Mouse (Mus musculus) layer of hippocampus, adult 11-12 months (tissue): ENCODE measurements around the gene Apol7a.
A peak's percentile ranks its signal among the peaks of the same experiment; 100 is the strongest.

Experiments
- DNase-seq: peaks from one replicate; pipeline ENCODE4 v3.0.0; 2022; ENCODE audit warnings: low spot score

Gene Apol7a

DNA sequence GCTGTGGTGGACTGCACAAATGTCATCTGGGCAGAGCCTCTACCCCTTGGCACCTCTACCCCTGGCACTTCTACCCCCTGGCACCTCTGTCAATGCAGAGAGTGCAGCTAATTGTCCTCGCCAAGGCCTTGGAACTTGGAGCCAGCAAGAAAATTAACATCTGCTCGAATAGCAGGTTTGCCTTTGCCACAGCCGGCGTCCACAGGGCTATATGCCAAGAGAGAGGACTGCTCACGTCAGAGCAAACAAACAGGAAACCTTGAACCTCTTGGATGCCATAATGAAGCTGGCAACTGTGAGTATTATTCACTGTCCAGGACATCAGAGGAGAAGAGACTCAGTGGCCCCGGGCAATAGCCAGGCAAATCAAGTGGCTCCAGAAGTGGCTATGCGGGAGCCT, 22.0 kb downstream of the Apol7a start:
- no peak for DNase-seq

DNA sequence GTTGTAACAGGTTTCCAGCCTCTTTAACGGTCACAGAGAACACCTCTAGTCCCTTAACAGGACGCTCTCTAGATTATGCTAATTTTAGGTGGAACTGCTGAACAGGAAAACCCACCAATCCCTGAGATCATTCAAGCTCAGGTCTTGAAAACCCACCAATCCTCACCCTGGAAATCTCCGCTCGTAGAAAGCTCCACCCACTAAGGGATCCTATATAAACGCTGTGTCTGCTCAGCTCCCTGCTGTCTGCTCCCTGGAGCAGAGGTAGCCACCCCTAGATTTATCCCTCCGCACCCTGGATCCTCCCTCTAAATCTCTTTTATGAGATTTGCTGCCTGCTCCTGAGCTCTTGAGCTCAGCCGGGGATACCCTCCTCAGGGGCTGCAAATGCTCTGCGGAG, 28.3 kb downstream of the Apol7a start:
- no peak for DNase-seq

DNA sequence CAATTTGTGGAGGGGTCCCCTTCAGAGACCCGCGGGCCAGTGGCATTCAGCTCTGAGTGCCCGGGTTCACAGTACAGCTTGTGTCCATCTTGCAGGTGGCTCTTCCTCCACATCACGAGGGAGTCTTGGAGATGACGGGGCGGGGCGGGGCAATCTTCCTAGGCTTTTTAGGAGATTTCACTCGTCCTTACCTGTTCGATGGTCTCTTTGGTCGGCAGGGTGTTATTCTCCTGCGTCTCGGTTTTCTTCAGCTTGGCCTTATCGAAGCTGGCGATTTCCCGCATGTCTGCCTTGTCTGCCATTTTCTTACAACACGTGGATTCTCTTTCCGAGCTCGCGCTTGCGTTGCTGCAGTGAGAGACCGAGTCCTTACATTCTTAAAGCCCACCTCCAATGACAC, 28.9 kb downstream of the Apol7a start:
- DNase-seq = no peak

DNA sequence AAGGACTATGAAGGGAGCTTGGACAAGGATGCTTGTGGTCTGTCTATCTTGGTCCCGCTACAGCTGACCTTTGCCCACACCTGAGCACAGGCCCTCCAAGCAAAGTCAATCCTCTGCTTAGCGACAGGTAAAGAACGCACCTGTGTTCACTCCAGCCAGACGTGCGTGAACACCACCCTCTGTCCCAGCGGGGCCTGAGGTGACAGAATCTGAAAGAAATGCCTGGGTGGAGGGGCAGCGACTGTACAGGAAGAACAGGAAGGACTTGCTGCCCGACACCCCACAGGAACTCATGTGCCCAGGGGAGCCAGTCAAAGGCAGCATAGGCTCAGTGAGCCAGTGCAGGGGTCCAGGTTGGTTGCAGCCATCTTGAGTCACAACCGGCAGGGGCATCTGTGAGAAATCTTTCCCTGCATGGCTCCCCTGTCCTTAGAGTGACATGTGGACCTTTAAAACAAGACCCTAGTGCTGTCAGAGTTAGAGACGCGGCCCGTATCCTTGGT, 30.0 kb downstream of the Apol7a start:
- no peak for DNase-seq

DNA sequence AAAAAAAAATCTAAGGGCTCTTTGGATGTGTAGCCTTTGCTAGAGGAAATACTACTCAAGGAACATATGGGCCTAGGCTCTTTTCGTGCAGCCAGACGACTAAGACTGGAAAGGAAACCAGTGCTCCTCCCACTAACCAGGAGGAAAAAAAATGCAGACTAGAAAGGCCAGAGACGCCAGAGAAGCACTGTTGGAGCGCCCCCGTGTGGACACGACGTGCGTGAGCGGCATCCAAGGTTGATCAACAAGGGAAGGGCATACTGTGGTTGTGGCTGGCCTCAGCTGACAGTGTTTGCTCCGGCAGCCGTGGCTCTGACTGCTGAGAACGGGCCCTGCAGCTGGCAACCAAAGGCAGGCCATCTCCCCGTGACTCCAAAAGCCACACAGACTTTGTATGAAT, 30.8 kb downstream of the Apol7a start:
- peak; percentile 96 for DNase-seq

DNA sequence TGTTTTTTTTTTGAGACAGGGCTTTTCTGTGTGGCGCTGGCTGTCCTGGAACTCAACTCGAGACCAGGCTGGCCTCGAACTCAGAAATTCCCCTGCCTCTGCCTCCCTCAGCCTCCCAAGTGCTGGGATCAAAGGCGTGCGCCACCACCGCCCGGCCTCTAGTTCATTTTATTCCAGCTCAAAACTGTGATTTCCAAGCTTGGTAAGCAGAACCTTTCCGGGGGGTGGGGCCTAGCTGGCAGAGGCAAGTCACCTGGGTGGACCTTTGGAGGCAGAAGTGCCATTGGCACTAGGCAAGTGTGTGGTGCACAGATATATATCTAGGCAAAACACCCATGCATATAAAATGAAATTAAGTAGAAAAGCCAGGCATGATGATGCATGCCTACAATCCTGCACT, 31.4 kb downstream of the Apol7a start:
- DNase-seq = no peak

DNA sequence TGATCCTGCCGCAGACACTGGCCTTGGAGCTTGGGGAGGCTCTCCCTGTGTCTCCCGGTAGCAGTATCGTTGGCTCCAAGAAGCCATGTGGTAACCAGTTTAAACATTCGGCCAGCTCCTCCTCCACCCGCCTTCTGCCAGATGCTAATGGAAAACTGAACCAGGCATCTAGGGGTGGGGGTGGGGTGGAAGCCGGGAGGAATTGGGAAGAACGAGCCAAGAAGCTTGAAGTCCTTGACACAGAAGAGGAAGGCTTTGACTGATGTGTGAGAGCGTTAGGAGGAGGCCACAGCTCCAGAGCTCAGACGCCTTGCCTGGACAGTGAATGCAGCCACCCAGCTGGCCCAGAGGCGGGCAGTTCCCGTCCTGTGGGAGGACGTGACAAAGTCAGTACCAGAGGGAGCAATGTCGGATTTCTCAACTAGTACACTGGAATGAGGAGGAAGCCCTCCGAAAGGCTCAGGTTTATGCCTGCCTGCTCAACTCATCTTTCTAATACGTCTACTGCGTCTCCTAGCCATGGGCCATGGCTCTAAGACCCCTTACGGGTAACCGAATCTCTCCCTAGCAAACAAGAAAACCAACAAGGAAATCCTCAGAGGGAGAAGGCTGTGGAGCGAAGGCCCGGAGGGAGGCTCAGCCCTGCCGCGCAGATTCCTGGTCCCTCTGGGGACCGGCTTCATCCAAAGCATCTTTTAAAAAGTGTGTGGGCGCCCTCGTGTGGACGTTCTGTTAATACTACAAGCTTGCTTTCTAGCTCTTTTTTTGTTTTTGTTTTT, 32.0 kb downstream of the Apol7a start:
- DNase-seq = peak; percentile 80

DNA sequence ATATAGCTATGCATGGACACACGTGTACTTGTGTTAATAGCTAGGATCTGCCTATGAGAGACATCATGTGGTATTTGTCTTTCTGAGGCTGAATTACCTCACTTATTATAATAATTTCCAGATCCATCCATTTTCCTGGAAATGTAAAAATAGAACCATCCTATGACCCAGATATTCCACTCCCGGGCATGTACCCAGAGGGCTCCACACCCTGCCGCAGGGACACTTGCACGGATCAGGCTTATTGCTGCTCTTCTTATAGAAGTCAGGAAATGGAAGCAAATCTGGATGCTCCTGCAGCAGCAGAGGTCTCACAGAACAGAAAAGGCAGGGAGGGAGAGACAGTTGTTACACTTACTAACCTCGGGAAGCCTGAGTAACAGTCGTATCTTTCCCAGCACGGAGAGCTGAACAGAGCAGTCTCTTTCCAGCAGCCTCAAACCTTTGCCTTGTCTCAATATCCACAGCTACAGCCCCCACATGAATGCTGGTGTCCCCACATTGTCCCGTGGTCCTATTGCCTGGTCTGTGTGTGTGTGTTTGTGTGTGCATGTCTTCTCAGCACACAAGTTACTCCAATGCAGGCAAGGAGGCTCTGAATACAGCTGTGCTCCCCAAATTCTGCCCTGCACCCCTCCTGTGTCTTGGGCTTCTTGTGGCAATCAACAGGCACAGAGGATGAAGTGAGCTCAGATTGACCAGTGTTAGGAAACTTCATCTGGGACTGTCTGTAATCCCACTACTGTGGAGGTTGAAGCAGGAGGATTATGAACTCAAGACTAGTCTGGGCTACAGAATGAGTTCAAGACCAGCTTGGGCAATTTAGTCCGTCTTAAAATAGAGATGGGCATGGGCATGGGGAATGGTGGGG, 33.0 kb downstream of the Apol7a start:
- no peak for DNase-seq

DNA sequence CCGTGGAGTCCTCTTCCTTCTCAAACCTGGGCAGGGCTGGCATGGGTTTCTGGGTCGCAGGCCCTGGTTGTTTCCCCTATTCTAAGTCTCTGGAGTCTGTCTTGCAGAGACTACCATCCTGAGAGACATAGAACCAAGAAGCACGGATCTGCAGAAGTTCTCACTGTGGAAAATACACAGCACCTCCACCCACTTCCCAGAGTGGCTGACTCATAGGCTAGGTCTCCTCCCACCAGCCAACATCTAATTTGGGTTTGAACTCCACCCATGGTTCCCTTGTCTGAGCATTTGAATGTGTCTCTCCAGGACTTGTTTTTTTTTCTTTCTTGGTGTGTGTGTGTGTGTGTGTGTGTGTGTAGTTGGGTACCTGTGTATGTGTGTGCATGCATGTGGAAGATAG, 34.9 kb downstream of the Apol7a start:
- DNase-seq = peak; percentile 53

DNA sequence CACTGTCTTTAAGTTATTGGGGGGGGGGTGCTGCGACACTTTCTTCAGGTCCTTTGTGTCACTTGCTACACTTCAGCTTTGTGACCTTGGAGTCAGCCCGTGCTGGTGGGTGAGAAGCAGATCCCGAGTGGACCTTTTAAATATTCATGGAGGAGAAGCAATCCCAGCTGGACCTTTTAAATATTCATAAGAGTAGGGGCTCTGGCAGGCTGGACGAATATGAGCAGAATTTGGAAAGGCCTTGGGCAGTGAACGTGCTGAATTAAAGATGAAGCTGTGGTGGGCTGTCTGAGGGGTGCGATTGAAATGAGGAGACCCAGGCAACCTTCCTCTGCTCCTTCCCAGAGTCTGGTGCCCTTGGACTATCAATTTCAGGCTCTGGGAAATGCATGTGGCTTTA, 35.3 kb downstream of the Apol7a start:
- DNase-seq = no peak

DNA sequence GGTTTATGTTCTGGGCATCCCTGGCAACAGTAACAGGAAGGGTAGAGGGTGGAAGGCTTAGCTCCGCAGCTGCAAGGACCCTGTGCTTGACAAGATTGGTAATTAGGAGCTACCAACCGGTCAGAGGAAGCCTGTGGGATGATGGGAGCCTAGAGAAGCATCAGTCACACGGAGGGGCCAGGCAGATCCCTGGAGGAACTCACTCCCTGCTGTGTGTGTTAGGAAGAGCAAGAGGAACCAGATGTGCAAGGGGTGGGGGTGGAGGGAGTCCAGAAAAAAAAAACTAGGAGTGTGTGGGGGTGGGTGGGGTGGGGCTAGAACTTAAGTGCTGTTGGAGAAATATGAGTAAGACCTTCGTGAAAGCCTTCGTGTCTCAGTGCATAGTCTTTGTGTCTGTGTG, 36.0 kb downstream of the Apol7a start:
- DNase-seq = no peak

DNA sequence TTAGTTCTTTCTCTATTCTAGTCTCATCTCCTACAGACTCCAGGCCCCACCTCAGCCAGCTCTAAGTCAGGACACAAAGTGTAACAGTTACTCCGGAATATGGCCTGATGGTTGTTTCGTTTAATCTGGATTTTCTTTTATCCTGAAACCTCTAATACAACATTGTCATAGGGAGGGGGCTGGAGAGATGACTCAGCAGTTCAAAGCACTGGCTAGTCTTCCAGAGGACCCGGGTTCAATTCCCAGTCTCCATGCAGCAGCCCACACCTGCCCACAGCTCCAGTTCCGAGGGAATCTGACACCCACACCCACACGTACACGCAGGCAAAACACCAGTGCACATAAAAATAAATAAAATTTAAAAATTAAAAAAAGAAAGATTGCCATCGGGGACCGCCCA, 39.0 kb downstream of the Apol7a start:
- no peak for DNase-seq

DNA sequence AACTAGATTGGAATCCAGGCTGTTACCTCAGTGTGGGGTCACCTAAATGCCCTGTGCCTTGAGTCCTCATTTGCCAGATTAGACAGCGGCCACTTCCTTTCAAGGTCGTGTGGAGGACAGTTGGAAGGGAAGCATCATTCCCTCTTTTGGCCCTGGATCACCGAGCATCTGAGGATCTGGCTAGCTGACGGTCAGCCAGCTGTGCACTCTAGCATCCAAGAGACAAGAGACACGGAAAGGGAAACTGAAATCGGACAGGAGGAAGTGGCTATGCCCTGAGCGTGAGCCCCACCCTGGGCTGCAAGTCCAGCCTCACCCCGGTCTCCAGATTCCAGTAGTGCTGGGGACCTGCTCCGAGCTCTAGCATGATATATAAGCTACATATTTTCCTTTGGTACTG, 39.4 kb downstream of the Apol7a start:
- DNase-seq = no peak

DNA sequence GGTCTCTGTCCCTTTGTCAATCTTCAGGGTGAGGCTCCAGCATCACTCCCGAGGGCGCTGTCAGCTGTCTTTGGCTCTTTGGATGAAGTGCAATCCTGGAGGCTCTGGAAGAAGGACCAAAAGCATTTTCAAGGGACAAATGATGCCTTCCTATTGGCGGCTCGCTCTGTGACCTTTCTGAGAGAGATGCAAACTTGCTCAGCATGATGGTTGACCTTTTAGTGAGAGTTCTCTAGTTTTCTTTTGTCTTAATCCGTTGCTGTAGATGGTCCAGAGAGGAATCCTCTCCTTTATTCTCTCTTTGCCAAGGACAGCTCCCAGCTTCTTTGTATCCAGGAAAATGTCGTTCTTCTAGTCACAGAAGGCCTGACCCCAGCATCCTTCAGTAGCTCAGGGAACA, 39.8 kb downstream of the Apol7a start:
- no peak for DNase-seq

DNA sequence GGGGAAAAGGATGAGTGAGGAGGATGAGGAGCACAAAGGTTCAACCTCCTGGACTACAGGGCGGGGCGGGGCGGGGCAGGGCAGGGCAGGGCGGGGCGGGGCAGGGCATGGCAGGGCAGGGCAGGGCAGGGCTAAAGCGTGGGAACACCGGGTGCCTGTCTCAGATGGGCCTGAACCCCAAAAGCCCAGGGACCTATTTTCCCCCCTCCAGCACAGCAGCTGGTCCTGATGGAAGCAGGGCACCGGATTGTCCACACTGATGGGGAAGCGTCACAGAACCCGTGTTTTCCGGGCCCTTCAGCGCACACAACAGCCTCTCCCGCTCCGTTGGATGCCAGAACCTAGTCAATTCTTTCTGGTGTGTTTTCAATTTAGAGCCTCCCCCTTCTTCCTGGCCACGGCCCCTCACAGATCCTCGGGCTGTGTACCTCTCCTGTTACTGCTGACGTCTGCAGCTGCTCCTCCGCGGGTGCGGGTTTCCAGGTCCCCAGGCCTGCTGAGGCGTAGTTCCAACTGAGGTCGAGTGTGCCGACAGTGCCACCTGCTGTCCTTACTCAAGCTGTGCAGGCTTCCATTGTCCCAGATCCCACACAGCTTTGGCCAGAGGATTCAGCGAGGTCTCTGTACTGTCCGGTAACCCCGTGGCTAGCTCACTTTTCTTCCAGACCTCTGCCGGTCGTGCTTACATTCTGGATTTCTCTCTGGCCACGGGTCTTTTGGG, 40.4 kb downstream of the Apol7a start:
- DNase-seq = peak; percentile 87

DNA sequence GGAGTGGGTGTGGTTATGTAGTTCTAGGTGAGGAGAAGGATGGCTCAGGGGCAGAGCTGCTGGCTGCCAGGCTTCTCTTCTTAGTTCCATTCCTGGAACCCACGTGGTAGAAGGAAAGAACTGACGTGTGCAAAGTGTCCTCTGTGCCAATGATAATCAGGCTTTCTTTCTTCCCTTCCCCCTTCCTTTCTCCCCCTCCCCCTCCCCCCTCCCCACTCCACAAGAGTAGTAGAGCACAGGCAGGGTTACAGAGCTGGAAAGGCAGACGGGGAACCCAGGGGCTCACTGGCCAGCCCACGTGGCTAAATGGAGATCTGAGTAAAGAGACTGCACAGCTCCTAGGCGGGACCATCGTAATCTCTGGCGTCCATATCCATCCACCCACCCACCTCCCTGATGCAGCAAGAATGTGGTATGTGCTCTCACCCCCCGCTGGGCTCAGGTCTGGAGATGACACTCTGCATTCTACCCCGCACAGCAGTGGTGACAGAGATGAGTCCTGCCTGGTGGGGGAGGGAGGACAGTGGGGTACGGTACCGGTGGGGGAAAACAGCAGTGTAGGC, 42.6 kb downstream of the Apol7a start:
- DNase-seq = no peak

DNA sequence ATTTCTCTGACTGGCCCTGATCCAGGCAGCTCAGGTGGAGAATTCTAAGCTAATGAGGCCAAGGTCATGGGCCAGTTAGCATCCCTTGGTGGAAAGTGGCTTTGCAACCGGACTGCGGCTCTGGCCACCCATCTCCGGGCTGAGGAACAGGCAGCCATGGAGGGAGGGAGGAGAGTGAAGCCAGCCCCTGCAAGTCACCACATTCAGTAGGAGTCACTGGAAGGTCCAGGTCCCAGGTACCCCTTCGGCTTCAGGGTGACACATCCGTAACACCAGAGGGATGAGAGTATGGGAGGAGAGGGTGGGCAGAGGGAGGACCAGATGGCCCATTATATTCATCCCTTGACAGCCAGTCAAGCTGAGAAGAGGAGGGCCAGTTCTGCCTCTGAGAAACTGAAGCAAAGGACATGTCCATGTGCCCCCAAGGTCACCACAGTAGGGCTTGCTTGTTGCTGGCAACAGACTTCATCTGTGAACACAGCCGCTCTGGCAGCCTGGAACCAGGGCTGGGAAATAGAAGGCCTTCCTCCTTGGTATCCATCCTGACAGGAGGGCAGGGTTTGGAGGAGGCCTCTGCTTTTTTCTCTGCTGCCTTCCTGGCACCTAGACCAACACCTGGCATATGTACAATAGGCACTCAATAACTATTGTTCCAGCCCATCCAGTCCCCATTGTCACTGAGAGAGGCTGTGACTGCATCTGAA, 43.9 kb downstream of the Apol7a start:
- no peak for DNase-seq

DNA sequence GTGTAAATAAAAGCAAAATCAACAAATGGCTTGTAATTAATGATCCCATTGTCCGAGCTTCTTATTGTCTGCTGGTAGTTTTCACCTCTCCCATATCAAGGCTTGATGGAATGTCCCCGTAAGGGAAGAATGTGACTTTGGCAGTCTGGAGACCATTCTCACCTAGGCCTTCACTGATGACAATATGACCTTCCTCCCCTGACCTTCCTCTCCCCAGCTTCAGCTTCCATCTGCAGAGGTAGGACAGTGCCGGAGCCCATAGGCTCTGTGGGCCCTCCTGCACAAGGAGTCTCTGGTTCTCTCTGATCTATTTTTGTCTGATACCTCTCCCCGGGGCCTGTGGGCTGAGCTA, 44.4 kb downstream of the Apol7a start:
- no peak for DNase-seq

DNA sequence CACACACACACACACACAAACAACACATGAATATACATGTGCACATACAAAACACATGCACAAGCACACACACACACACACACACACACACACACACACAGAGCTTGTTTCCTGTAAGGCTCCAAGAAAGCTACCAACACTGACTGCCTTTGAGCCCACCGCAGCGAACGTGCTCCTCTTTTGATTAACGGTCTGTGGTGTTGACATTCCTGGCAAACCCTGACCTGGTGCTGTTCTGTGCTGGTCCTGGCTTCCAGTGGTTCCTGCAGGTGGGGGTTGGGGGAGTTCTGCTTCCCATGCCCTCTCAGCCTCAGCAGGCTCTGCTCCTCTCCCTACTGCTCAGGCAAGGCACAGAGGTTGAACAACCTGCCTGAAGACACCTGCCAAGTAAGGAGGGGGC, 45.1 kb downstream of the Apol7a start:
- DNase-seq = no peak

DNA sequence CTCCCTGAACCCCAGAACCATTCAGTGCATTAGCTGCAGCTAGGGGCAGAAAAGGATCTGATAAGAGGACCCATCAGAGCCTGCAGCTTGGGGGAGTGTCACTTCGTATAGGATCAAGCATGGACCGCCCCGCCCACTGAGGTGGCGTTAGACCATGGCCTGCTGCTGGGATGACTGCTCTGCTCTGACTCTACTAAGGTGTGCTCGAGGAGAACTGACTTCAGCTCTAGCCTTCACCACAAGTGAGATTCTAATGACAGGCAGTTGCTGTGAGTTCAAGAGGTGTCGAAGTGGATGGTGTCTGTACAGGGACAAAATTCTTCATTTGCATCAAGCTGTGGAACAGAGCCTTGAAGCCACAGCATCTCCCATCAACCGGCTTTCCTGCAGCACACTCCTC, 46.0 kb downstream of the Apol7a start:
- DNase-seq = no peak

DNA sequence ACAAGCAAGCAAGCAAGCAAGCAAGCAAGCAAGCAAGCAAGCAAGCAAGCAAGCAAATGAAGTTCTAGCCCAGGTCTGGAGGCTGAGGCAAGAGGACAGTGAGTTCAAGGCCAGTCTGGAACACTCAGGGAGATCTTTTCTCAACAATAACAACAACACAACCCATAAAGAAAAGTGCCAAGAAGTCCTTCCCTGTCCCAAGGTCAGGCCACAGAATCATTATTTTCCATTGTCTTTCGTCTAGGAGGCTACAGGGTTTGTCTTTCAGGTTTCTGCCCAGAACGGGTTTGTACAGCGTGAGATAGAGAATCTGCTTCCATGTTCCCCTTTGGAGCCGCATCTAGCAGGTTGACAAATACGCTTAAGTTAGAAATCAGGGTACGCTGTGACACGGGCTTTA, 48.8 kb downstream of the Apol7a start:
- no peak for DNase-seq

DNA sequence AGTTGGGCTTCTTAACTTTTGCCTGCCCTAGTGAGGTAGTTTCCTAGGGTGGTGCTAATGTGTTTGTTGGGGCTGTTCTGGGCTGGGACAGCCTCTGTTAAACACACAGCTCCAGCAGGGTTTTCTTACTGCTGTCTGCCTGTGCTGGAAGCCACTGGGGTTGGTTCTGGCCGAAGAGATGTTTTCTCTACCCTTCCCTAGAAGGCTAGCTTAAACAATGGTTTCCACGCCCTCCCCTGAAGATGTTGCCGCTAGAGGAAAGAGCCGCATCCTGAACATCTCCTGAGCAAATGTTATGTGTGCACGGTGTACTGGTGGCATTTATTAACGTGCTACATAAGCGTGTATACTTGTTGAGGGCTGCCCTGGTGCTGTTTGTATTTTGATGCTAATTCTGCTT, 50.8 kb downstream of the Apol7a start:
- no peak for DNase-seq
